Mouse (Mus musculus) embryonic facial prominence, embryonic 12.5 days (tissue): ENCODE measurements around the gene Gtf2a1l. TPM values are rescaled to one million over a fixed set of nuclear protein-coding genes. Genes with fewer than 3 reads are reported as not detected.
A peak's percentile ranks its signal among the peaks of the same experiment; 100 is the strongest.

Experiments
- ATAC-seq: fragments of 200-750 bp; cut with Nextera tagmentation; 2 replicates; pipeline ENCODE4 v1.8.0; 2017; ENCODE audit not compliant: insufficient number of reproducible peaks, insufficient read depth, low FRiP score, low TSS enrichment
- H3K27ac ChIP-seq: fragments of 300-500 bp; sonication (generic); 2 replicates; pipeline ENCODE4 v1.5.1; 2016; ENCODE audit warnings: mild to moderate bottlenecking
- H3K27me3 ChIP-seq: fragments of 300-500 bp; sonication (generic); 2 replicates; pipeline ENCODE4 v1.6.1; 2016; ENCODE audit warnings: mild to moderate bottlenecking, moderate library complexity
- H3K36me3 ChIP-seq: fragments of 300-500 bp; sonication (generic); 2 replicates; pipeline ENCODE4 v1.6.1; 2016; ENCODE audit warnings: mild to moderate bottlenecking
- H3K4me1 ChIP-seq: fragments of 300-500 bp; sonication (generic); 2 replicates; pipeline ENCODE4 v1.6.1; 2016
- H3K4me2 ChIP-seq: fragments of 300-500 bp; sonication (generic); replicated peaks from 2 replicates; pipeline ENCODE4 v1.6.1; 2016; ENCODE audit warnings: mild to moderate bottlenecking, moderate library complexity
- H3K4me3 ChIP-seq: fragments of 300-500 bp; sonication (generic); 2 replicates; pipeline ENCODE4 v1.5.1; 2016; ENCODE audit warnings: mild to moderate bottlenecking
- H3K9ac ChIP-seq: fragments of 300-500 bp; sonication (generic); 2 replicates; pipeline ENCODE4 v1.6.1; 2016; ENCODE audit warnings: mild to moderate bottlenecking, moderate library complexity
- H3K9me3 ChIP-seq: fragments of 300-500 bp; sonication (generic); 2 replicates; pipeline ENCODE4 v1.6.1; 2016; ENCODE audit warnings: mild to moderate bottlenecking, moderate library complexity
- WGBS: fragments of 180-500 bp; shearing (Covaris S2); methylation state at CpG from one replicate; pipeline ENCODE4 v1.1.7; 2016; 5-methylcytosine and 5-hydroxymethylcytosine counted together
- polyA plus RNA-seq: library from polyadenylated mRNA; unstranded; fragments of >200 nt; fragmentation: Nextera tagmentation; extraction: Ambion mirVana; gene quantifications from 2 replicates; pipeline ENCODE4 v1.2.1, GENCODE M21; 2016

Gene Gtf2a1l
- polyA plus RNA-seq, 1 experiment from 2014 or later = 0.15 TPM

DNA sequence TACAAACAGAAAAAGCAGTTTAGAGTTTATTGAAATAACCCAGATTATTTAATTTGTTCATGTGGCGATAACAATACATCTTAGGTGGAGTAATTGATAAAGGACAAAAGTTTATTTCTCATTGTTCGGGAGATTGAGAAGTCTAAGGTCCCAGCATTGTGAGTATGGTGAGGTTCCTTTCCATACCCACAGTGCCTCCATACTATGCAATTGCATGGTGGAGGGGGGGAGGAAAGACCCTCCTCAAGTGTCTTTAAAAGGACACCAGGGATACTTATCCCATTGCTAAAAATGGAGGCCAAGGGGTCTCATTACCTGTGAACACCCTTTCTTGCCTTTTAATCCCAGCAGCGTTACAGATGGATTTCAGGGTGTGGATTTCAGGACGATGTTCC lies 15.1 kb upstream of the Gtf2a1l start:
- Histone ChIP-seq H3K9me3 (no peaks in the 10 kb centered on the region), H3K27ac (no peak overlapping the region), H3K27me3 (no peaks in the 10 kb centered on the region), H3K36me3 (peaks cover 5% of the 10 kb centered on the region; the same call in 1 of the 2 replicates), H3K9ac (no peak overlapping the region), H3K4me2 (no peak overlapping the region), H3K4me1 (no peaks in the 10 kb centered on the region), H3K4me3 (no peak overlapping the region)
- WGBS = 81% methylated on average over 4 of the region's 4 CpGs
- ATAC-seq = no peak

DNA sequence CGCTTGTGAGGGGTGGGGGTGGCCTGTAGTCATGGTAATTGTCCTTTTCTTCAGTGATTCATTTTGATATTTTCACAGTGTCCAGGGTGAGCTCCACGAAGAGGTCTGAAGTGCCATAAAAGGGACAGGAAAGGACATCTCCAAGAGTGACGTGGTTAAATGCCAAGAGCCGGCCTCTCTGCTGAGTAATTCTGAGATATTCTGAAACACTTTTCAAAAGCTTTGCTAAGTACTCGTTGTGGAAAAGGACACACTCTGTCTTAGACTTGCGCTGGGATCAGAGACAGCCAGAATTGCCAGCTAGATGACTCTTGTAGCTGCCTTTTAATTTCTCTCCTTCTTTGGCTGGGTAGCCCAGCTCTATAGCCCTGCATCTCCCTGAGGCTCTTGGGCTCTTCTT lies 9.9 kb upstream of the Gtf2a1l start:
- H3K4me2 ChIP-seq = no peak overlapping the region
- H3K27me3 ChIP-seq = no peaks in the 10 kb centered on the region
- H3K36me3 ChIP-seq = no peaks in the 10 kb centered on the region
- no peak overlapping the region for H3K27ac ChIP-seq
- 0 out of 2 replicates have a peak, but pooled peaks cover 2% of the 10 kb centered on the region for H3K4me1 ChIP-seq
- 87% methylated on average over 6 of the region's 6 CpGs for WGBS
- no peak overlapping the region for H3K9ac ChIP-seq
- no peaks in the 10 kb centered on the region for H3K9me3 ChIP-seq
- no peak overlapping the region for H3K4me3 ChIP-seq
- ATAC-seq = no peak

DNA sequence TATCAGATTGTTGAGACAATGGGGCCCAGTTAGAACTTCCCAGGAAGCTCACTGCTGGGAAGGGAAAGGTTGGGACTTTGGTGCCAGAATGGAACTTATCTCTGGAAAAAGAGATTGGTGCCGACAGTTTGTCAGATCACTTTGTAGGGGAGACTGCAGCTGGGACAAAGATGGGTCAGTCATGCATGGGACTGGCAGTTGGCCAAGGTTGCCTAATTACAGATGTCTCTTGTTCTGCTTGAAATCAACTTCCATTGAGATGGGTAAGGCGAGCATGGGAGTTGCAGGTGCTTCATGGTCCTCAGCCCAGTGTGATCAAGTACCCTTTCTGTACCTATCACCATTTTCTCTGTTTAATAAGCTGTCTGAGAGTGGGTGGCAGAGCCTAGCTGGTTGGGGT lies 2.4 kb upstream of the Gtf2a1l start:
- H3K27ac ChIP-seq = no peak overlapping the region
- no peak overlapping the region for H3K4me3 ChIP-seq
- H3K27me3 ChIP-seq = peaks cover 12% of the 10 kb centered on the region; the same call in 1 of the 2 replicates
- WGBS = 86% methylated on average over 2 of the region's 2 CpGs
- ATAC-seq = no peak
- H3K4me2 ChIP-seq = no peak overlapping the region
- no peaks in the 10 kb centered on the region for H3K9me3 ChIP-seq
- H3K36me3 ChIP-seq = no peaks in the 10 kb centered on the region
- 0 out of 2 replicates have a peak, but pooled peaks cover 7% of the 10 kb centered on the region for H3K4me1 ChIP-seq
- H3K9ac ChIP-seq = no peak overlapping the region

DNA sequence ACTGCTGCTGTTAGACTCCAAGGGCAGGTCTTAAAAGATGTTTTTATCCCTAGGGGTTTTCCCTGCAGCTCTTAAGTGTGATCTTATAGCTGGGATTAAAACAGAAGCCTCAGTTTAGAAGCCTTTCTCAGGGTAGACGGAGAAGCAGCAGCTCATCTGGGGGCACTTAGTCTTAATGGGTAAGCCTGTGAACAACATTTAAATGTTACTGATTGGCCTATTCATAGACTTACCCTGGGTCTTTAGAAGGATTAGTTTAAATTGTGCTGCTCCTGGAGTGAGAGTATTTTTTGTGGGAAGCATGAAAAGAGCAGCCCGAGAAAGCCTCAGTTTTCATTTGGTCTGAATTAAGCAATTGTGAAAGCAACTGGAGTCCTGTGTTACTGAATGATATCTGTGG lies 1.5 kb downstream of the Gtf2a1l start:
- 14% methylated on average over 2 of the region's 2 CpGs for WGBS
- no peak for ATAC-seq
- Histone ChIP-seq H3K4me1 (0 out of 2 replicates have a peak, but pooled peaks cover 7% of the 10 kb centered on the region), H3K27ac (no peak overlapping the region), H3K9ac (no peak overlapping the region), H3K36me3 (no peaks in the 10 kb centered on the region), H3K27me3 (peaks cover 12% of the 10 kb centered on the region; the same call in 1 of the 2 replicates), H3K4me2 (no peak overlapping the region), H3K4me3 (no peak overlapping the region), H3K9me3 (no peaks in the 10 kb centered on the region)

DNA sequence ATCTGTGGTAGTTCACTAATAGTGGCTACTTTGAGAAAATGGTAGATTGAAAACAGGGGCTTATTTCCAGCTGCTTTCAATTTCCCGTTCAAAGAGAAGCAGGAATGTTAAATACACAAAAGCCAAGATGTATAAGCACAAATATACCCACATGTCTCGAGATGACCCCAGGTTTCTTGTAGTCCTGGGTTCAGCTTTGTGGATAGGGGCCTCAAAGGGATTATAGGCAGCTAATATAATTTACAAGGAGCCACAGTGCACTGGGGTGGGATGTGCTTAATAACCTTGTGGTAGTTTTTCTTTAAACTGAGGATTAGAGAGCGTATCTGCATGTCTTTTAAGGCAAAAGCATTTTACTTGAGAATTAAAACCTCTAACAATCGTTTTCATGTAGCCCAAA lies 2.3 kb downstream of the Gtf2a1l start:
- Histone ChIP-seq H3K4me3 (no peak overlapping the region), H3K27ac (peak overlapping the region; percentile 9; the same call in 1 of the 2 replicates), H3K27me3 (0 out of 2 replicates have a peak, but pooled peaks cover 5% of the 10 kb centered on the region), H3K4me1 (0 out of 2 replicates have a peak, but pooled peaks cover 7% of the 10 kb centered on the region), H3K9ac (no peak overlapping the region), H3K36me3 (no peaks in the 10 kb centered on the region), H3K4me2 (no peak overlapping the region), H3K9me3 (no peaks in the 10 kb centered on the region)
- WGBS = 14% methylated on average over 4 of the region's 4 CpGs
- ATAC-seq = no peak

DNA sequence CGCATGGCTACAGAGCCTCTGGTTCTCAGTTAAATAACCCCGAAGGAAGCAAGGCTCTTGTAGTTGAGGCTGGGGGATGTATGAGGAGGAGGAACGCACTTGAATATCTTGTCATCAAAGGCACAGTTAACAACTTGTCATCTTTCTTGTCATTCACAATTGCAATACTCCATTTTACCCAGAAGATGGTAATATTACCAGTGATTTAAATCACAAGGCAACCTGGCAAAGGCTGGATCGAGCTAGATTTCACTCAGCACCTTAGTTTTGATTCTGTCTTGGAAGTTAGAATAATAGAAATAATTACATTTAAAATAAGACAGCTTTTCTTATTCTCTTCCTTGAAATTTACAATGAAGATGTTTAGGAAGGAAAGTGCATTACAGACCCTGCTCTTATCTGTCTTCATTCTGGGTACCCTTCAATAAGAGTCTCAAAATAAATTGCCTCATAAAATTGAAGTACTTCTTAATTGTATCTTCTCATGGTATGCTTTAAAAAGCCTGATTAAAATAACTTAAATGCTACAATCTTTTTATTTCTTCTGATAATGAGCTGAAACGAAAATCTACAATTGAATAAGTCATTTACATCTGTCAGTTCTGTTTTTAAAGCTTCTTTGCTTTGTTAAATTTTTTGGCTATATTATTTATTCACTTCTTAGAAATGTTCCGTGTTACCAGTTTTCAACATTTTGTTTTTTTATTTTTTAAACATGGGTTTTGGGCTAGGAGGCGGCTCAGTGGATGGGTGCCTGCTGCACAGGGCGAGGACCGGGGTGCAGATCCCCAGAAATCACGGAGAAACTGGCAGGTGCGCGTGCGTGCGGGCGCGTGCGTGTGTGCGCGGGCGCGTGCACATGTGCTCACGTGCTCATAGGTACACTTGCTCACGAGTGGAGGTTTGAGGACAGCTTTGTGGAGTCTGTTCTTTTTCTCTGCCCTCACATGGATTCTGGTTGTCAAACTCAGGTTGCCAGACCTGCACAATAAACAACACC lies 7.2 kb downstream of the Gtf2a1l start:
- Histone ChIP-seq H3K36me3 (no peaks in the 10 kb centered on the region), H3K27me3 (no peaks in the 10 kb centered on the region), H3K4me3 (no peak overlapping the region), H3K27ac (no peak overlapping the region), H3K9me3 (no peaks in the 10 kb centered on the region), H3K9ac (no peak overlapping the region), H3K4me1 (0 out of 2 replicates have a peak, but pooled peaks cover 3% of the 10 kb centered on the region), H3K4me2 (no peak overlapping the region)
- 89% methylated on average over 23 of the region's 23 CpGs for WGBS
- ATAC-seq = no peak

DNA sequence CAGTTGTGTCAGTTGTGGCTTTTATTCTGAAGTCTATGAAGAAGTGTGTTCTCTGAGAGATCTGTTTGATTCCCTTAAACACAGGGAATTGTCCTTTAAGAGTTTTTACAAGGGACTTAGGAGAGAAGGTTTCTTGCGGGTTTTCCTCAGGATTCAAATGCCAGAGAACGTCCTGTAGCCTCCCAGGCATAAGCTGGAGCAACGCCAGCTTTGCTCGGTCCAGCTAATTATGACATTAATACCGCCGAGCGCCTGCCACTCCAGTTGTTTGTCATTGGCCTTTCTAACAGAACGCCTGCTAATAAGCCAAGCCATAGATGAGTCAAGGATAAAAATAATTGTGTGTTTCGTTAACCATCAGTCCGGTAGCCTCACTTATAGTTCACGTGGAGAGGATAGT lies 19.8 kb downstream of the Gtf2a1l start:
- H3K9me3 ChIP-seq = no peaks in the 10 kb centered on the region
- H3K4me2 ChIP-seq = no peak overlapping the region
- H3K36me3 ChIP-seq = no peaks in the 10 kb centered on the region
- no peak for ATAC-seq
- no peaks in the 10 kb centered on the region for H3K4me1 ChIP-seq
- no peak overlapping the region for H3K4me3 ChIP-seq
- H3K9ac ChIP-seq = no peak overlapping the region
- H3K27ac ChIP-seq = no peak overlapping the region
- H3K27me3 ChIP-seq = no peaks in the 10 kb centered on the region
- WGBS = 61% methylated on average over 11 of the region's 11 CpGs

DNA sequence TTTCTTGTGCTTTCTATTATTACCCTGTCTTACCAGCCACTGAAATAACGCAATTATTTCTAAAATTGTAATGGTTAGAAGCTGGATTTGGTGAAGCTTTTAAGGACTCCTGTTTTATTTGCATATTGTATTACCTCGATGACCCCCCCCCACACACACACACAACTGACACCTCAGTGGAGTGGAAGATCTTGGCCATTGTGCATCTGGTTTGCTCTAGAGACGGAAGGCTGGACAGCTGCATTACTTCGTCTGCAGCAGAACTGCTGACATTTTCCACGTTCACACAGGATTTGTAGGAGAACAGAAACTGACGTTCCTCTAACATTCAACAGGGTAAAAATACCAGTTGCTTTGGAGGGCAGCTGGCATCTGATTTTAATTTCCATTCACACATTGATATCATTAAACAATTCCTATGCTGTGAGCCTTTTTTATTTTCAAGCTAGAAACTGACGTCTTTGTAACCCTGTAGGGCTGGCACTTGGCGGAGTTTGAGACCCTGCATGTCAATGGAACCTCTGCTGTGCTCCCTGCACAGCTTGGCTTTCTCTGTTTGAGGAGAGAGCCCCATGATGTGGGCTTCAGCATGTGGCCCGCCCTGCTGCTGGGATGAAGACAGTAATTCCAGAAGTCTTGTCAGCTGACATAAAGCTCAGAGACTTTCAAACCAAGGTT lies 28.3 kb downstream of the Gtf2a1l start:
- Histone ChIP-seq H3K4me3 (no peak overlapping the region), H3K27me3 (no peaks in the 10 kb centered on the region), H3K4me1 (peaks cover 12% of the 10 kb centered on the region; the same call in 1 of the 2 replicates), H3K36me3 (no peaks in the 10 kb centered on the region), H3K9ac (no peak overlapping the region), H3K9me3 (peaks cover 4% of the 10 kb centered on the region; the same call in 1 of the 2 replicates), H3K4me2 (0 out of 2 replicates have a peak overlapping the region, but pooled peaks have one; percentile 5), H3K27ac (peak overlapping the region; percentile 55; the same call in 1 of the 2 replicates)
- ATAC-seq = peak; percentile 76; the same call in 1 of the 2 replicates
- 39% methylated on average over 9 of the region's 9 CpGs for WGBS

DNA sequence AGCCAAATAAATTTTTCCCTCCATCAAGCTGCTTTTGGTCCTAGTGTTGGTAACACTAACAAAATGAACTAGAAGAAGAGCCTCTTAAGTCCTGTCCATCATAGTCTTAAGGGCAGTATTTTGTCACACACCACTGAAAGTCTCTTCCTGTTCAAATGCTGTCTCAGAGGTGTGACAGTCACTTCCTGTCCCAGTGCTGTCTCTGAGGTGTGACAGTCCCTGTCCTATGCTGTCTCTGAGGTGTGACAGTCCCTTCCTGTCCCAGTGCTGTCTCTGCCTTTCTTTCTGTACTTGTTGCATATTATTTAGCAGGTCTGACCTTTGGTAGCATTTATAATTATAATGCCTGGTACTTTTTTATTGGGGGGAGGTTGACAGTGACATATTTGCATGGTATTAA lies 32.4 kb downstream of the Gtf2a1l start:
- Histone ChIP-seq H3K9me3 (peaks cover 4% of the 10 kb centered on the region; the same call in 1 of the 2 replicates), H3K36me3 (no peaks in the 10 kb centered on the region), H3K4me2 (no peak overlapping the region), H3K27ac (no peak overlapping the region), H3K4me1 (peaks cover 12% of the 10 kb centered on the region; the same call in 1 of the 2 replicates), H3K27me3 (no peaks in the 10 kb centered on the region), H3K9ac (no peak overlapping the region), H3K4me3 (no peak overlapping the region)
- no peak for ATAC-seq

DNA sequence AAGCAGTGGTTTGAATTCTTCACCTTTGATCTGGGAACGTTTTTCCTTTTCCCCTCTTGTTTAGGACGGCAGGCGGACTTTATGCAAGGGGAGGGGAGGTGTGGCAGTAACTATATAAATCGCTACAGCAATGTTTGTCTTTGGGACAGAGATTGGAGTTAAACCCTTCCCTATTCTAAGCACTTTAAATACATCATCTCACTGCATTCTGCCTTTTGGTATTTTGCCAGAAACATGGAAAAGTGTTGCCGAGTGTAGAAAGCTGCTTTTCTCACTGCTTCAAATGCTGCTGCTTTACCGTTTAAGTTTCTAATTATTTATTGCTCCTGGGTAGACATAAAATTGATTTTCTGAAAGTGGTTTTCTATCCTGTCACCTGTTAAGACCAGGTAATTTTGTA lies 33.9 kb downstream of the Gtf2a1l start:
- 26% methylated on average over 6 of the region's 6 CpGs for WGBS
- Histone ChIP-seq H3K27ac (no peak overlapping the region), H3K4me3 (no peak overlapping the region), H3K36me3 (no peaks in the 10 kb centered on the region), H3K9ac (no peak overlapping the region), H3K4me1 (no peaks in the 10 kb centered on the region), H3K4me2 (no peak overlapping the region), H3K9me3 (peaks cover 4% of the 10 kb centered on the region; the same call in 1 of the 2 replicates), H3K27me3 (no peaks in the 10 kb centered on the region)
- no peak for ATAC-seq

DNA sequence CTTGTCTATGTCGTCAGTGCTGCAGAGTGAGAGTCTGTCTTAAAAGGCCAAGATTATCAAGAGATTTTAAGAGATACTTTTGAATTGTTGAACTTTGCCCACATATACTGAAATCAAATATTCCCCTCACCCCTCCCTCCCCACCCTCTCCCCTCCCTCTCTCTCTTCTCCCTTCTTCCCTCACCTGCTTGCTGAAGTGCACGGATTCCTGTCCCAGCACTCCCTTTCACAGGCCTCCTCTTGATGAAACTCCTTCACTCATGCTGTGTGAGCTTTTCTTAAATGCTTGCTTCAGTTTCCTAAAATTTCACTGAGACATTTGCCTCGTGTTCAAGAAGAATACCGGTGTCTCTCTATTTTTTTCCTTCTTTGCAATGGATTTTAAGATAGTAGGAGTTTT lies 34.7 kb downstream of the Gtf2a1l start:
- H3K27ac ChIP-seq = no peak overlapping the region
- H3K4me3 ChIP-seq = no peak overlapping the region
- H3K9ac ChIP-seq = no peak overlapping the region
- peaks cover 4% of the 10 kb centered on the region; the same call in 1 of the 2 replicates for H3K9me3 ChIP-seq
- ATAC-seq = no peak
- no peak overlapping the region for H3K4me2 ChIP-seq
- 43% methylated on average over 4 of the region's 4 CpGs for WGBS
- H3K4me1 ChIP-seq = no peaks in the 10 kb centered on the region
- no peaks in the 10 kb centered on the region for H3K36me3 ChIP-seq
- H3K27me3 ChIP-seq = no peaks in the 10 kb centered on the region
